Mouse (Mus musculus) liver, embryonic 12.5 days (tissue): Measurements from ENCODE around the gene Nup85. TPM values are rescaled to one million over a fixed set of nuclear protein-coding genes. Genes with fewer than 3 reads are reported as not detected.

Experiments
- ATAC-seq: fragments of 200-750 bp; cut with Nextera tagmentation; 2 replicates; pipeline ENCODE4 v1.8.0; 2017; ENCODE audit warnings: moderate number of reproducible peaks, mild to moderate bottlenecking, moderate library complexity
- H3K27ac ChIP-seq: fragments of 300-500 bp; sonication (generic); 2 replicates; pipeline ENCODE4 v1.5.1; 2016; ENCODE audit warnings: mild to moderate bottlenecking
- H3K27me3 ChIP-seq: fragments of 300-500 bp; sonication (generic); replicated peaks from 2 replicates; pipeline ENCODE4 v1.6.1; 2016; ENCODE audit warnings: mild to moderate bottlenecking, moderate library complexity
- H3K36me3 ChIP-seq: fragments of 300-500 bp; sonication (generic); 2 replicates; pipeline ENCODE4 v1.6.1; 2016; ENCODE audit warnings: mild to moderate bottlenecking, moderate library complexity
- H3K4me1 ChIP-seq: fragments of 300-500 bp; sonication (generic); 2 replicates; pipeline ENCODE4 v1.6.1; 2016
- H3K4me2 ChIP-seq: fragments of 300-500 bp; sonication (generic); 2 replicates; pipeline ENCODE4 v1.6.1; 2016; ENCODE audit warnings: mild to moderate bottlenecking, moderate library complexity
- H3K4me3 ChIP-seq: fragments of 300-500 bp; sonication (generic); 2 replicates; pipeline ENCODE4 v1.5.1; 2016; ENCODE audit warnings: mild to moderate bottlenecking, moderate library complexity
- H3K9ac ChIP-seq: fragments of 300-500 bp; sonication (generic); 2 replicates; pipeline ENCODE4 v1.6.1; 2016; ENCODE audit warnings: mild to moderate bottlenecking, moderate library complexity
- H3K9me3 ChIP-seq: fragments of 300-500 bp; sonication (generic); replicated peaks from 2 replicates; pipeline ENCODE4 v1.6.1; 2016; ENCODE audit warnings: mild to moderate bottlenecking, moderate library complexity
- WGBS: fragments of 180-500 bp; shearing (Covaris S2); methylation state at CpG from one replicate; pipeline ENCODE4 v1.1.7; 2016; ENCODE audit not compliant: insufficient replicate concordance; 5-methylcytosine and 5-hydroxymethylcytosine counted together
- polyA plus RNA-seq: library from polyadenylated mRNA; unstranded; fragments of >200 nt; fragmentation: Nextera tagmentation; extraction: Ambion mirVana; gene quantifications from 2 replicates; pipeline ENCODE4 v1.2.1, GENCODE M21; 2016

Nup85 gene
- polyA plus RNA-seq, 1 experiment from 2014 or later: 216 TPM

GRCm38 (mm10) chr11:115616371-115616770, 52.1 kb downstream of the Nup85 start:
- Histone ChIP-seq H3K4me1 (peaks cover 35% of the 10 kb centered on the region), H3K4me3 (no peak overlapping the region), H3K36me3 (peaks cover 65% of the 10 kb centered on the region), H3K27me3 (no peaks in the 10 kb centered on the region), H3K9me3 (no peaks in the 10 kb centered on the region), H3K27ac (no peak overlapping the region), H3K9ac (no peak overlapping the region), H3K4me2 (no peak overlapping the region)
- WGBS: 88% methylated on average over 7 of the region's 7 CpGs
- ATAC-seq: no peak

GRCm38 (mm10) chr11:115616893-115617292, 52.7 kb downstream of the Nup85 start:
- no peak overlapping the region for H3K27ac ChIP-seq
- H3K9ac ChIP-seq: no peak overlapping the region
- H3K4me2 ChIP-seq: no peak overlapping the region
- H3K27me3 ChIP-seq: no peaks in the 10 kb centered on the region
- no peaks in the 10 kb centered on the region for H3K9me3 ChIP-seq
- peaks cover 30% of the 10 kb centered on the region for H3K4me1 ChIP-seq
- no peak for ATAC-seq
- H3K36me3 ChIP-seq: peaks cover 65% of the 10 kb centered on the region
- no peak overlapping the region for H3K4me3 ChIP-seq
- 83% methylated on average over 6 of the region's 6 CpGs for WGBS

GRCm38 (mm10) chr11:115618001-115618400, 53.8 kb downstream of the Nup85 start:
- Histone ChIP-seq H3K4me1 (peaks cover 25% of the 10 kb centered on the region), H3K4me3 (no peak overlapping the region), H3K9ac (no peak overlapping the region), H3K36me3 (peaks cover 75% of the 10 kb centered on the region), H3K9me3 (no peaks in the 10 kb centered on the region), H3K27me3 (no peaks in the 10 kb centered on the region), H3K27ac (no peak overlapping the region), H3K4me2 (no peak overlapping the region)
- no peak for ATAC-seq
- 93% methylated on average over 2 of the region's 2 CpGs for WGBS

- ATAC-seq: no peak
- H3K4me1 ChIP-seq: peaks cover 16% of the 10 kb centered on the region
- peaks cover 83% of the 10 kb centered on the region for H3K36me3 ChIP-seq
- H3K4me3 ChIP-seq: no peak overlapping the region
- WGBS: 84% methylated on average over 16 of the region's 16 CpGs
- no peaks in the 10 kb centered on the region for H3K9me3 ChIP-seq
- no peaks in the 10 kb centered on the region for H3K27me3 ChIP-seq
- no peak overlapping the region for H3K27ac ChIP-seq
- H3K4me2 ChIP-seq: no peak overlapping the region
- H3K9ac ChIP-seq: no peak overlapping the region
Measured at GRCm38 (mm10) chr11:115618732-115619516, 54.7 kb downstream of the Nup85 start.

GRCm38 (mm10) chr11:115619949-115620348, 55.7 kb downstream of the Nup85 start:
- peaks cover 80% of the 10 kb centered on the region for H3K36me3 ChIP-seq
- H3K9ac ChIP-seq: no peak overlapping the region
- ATAC-seq: no peak
- no peak overlapping the region for H3K4me2 ChIP-seq
- H3K27ac ChIP-seq: no peak overlapping the region
- H3K4me3 ChIP-seq: no peak overlapping the region
- H3K4me1 ChIP-seq: peaks cover 13% of the 10 kb centered on the region
- 92% methylated on average over 7 of the region's 7 CpGs for WGBS
- no peaks in the 10 kb centered on the region for H3K27me3 ChIP-seq
- H3K9me3 ChIP-seq: no peaks in the 10 kb centered on the region

DNA sequence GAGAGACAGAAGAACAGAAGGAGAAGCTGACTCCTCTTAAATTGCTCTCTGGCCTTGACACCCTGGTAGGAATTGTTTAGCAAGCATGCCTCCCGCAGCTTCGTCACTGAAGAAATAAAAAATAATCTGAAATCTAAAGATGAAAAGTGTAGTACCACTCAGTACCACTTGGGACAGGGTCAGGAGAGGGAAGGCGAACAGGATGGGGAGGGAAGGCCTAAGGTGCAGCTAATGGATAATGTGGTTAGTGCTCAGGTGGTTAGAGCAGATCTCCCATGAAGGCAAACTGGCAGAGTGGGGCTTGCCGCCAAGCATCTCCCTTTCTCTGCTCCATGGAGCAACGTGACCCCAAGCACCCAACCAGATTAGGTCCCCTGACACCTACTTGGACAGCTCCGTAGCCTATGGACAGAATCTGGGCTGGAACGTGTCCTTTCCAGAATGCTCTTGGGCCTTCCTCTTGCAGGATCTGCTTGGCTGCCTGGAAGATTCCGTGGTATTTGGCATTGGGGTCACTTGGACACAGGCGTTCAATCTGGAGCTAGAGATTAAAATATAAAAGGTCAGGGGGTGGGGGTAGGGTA, 59.3 kb downstream of the Nup85 start:
- H3K4me1 ChIP-seq: peaks cover 20% of the 10 kb centered on the region
- H3K27ac ChIP-seq: no peak overlapping the region
- H3K36me3 ChIP-seq: peaks cover 52% of the 10 kb centered on the region
- ATAC-seq: no peak
- no peaks in the 10 kb centered on the region for H3K9me3 ChIP-seq
- WGBS: 76% methylated on average over 9 of the region's 9 CpGs
- H3K27me3 ChIP-seq: no peaks in the 10 kb centered on the region
- H3K4me2 ChIP-seq: no peak overlapping the region
- no peak overlapping the region for H3K9ac ChIP-seq
- no peak overlapping the region for H3K4me3 ChIP-seq

DNA sequence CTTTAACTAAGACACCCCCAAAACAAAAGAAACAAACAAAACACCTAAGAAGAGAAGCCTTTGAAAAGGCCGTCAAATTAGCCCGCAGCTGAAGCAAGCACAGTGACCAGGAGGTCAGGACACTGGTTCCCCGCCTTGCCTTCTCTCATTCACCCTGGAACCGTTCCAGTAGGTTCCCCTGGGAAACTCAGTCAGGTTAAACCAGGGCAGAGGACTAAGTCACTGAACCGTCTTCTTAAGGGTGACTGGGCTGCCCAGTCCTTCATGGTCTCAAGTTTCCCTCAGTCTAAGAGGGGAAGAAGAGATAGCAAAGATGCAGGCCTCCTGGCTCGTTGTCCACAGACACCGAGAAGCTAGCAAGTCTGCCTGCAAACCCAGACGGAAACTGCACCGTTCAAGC, 61.6 kb downstream of the Nup85 start:
- WGBS: 83% methylated on average over 9 of the region's 9 CpGs
- ATAC-seq: no peak
- Histone ChIP-seq H3K4me2 (no peak overlapping the region), H3K4me1 (peaks cover 26% of the 10 kb centered on the region), H3K4me3 (no peak overlapping the region), H3K27ac (no peak overlapping the region), H3K9ac (no peak overlapping the region), H3K9me3 (no peaks in the 10 kb centered on the region), H3K36me3 (peaks cover 29% of the 10 kb centered on the region), H3K27me3 (no peaks in the 10 kb centered on the region)

- H3K9ac ChIP-seq: peak overlapping the region; percentile 80
- 50% methylated on average over 11 of the region's 11 CpGs for WGBS
- H3K27me3 ChIP-seq: no peaks in the 10 kb centered on the region
- peak overlapping the region; percentile 77 for H3K4me3 ChIP-seq
- H3K9me3 ChIP-seq: no peaks in the 10 kb centered on the region
- peak overlapping the region; percentile 80 for H3K27ac ChIP-seq
- peak overlapping the region; percentile 94 for H3K4me2 ChIP-seq
- ATAC-seq: no peak
- H3K36me3 ChIP-seq: peaks cover 24% of the 10 kb centered on the region
- H3K4me1 ChIP-seq: peaks cover 37% of the 10 kb centered on the region
Measured at GRCm38 (mm10) chr11:115626824-115627616, 62.8 kb downstream of the Nup85 start.

DNA sequence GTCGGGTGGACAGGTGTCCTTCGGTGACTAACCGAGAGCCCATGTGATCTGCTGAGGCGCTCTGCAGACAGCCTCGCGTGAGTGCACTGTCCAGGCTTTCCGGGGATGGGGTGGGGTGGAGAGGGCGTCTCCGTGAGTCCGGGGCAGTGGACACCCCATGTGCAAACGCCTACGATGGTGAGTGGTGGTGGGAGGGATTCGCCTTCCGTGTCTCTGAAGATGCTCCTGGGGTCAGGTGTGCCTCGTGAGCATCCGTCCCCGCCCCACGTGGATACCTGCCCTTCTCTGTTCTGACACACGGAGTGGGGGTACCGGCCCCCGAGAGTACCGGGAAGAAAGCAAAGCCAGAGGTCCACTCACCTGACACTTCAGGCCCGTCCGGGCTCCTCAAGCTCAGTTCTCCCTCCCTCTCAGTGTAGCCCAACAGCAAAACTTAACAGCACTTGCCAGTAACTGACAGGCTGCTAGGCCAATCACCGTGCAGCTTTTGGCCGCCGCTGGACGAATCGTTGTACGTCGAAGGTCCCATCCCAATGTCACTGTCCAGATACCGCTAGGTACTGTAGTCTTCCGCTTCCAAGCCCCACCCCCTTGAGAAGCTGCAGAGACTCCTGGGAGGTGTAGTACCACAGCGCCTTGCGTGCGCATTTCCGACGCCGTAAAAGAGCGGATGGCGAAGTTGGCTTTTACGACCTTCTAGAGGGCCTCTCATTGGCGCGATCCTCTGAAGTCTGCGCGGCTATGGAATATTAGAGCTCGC, 63.7 kb downstream of the Nup85 start, which contains the start of gene Slc25a19:
Gene Slc25a19, minus strand, starts transcription at position 591 of the 760 bp plus-strand sequence.
- peak within 1 kb of the TSS; percentile 80 for H3K27ac ChIP-seq
- peak within 1 kb of the TSS; percentile 80 for H3K9ac ChIP-seq
- H3K9me3 ChIP-seq: no peaks in the 10 kb centered on the region
- H3K4me1 ChIP-seq: peaks cover 37% of the 10 kb centered on the region
- H3K4me3 ChIP-seq: peak within 1 kb of the TSS; percentile 77
- H3K36me3 ChIP-seq: peaks cover 15% of the 10 kb centered on the region
- WGBS: 3% methylated on average over 47 of the region's 47 CpGs
- ATAC-seq: peak; percentile 98
- peak within 1 kb of the TSS; percentile 94 for H3K4me2 ChIP-seq
- no peaks in the 10 kb centered on the region for H3K27me3 ChIP-seq

GRCm38 (mm10) chr11:115628465-115629101, 64.3 kb downstream of the Nup85 start:
- Histone ChIP-seq H3K4me1 (peaks cover 37% of the 10 kb centered on the region), H3K9me3 (no peaks in the 10 kb centered on the region), H3K4me2 (peak overlapping the region; percentile 94), H3K9ac (peak overlapping the region; percentile 72), H3K36me3 (peaks cover 10% of the 10 kb centered on the region), H3K27ac (peak overlapping the region; percentile 72), H3K4me3 (peak overlapping the region; percentile 77), H3K27me3 (no peaks in the 10 kb centered on the region)
- ATAC-seq: peak; percentile 10
- WGBS: 42% methylated on average over 13 of the region's 13 CpGs
